Mouse (Mus musculus) thymus, adult 2 months (tissue): ENCODE measurements around the gene Pkp1. TPM values are rescaled to one million over a fixed set of nuclear protein-coding genes. Genes with fewer than 3 reads are reported as not detected.

ENCODE experiments used
- DNase-seq: peaks from one replicate; pipeline ENCODE4 v3.0.0; 2021
- H3K27ac ChIP-seq: fragments of 200-500 bp; 2 replicates; pipeline ENCODE4 v1.5.1; 2012; ENCODE audit warnings: low read length, control low read depth; ENCODE audit not compliant: control insufficient read depth, insufficient read depth
- H3K27me3 ChIP-seq: fragments of 200-500 bp; 2 replicates; pipeline ENCODE4 v1.6.1; 2012; ENCODE audit warnings: mild to moderate bottlenecking, low read length, moderate library complexity, mixed read lengths; ENCODE audit not compliant: control insufficient read depth, insufficient read depth
- H3K36me3 ChIP-seq: fragments of 200-500 bp; 2 replicates; pipeline ENCODE4 v1.6.1; 2012; ENCODE audit warnings: mild to moderate bottlenecking, low read length, moderate library complexity; ENCODE audit not compliant: control insufficient read depth, insufficient read depth
- H3K4me1 ChIP-seq: fragments of 200-500 bp; replicated peaks from 2 replicates; pipeline ENCODE4 v1.6.1; 2012; ENCODE audit warnings: low read length; ENCODE audit not compliant: control insufficient read depth, insufficient read depth
- H3K4me3 ChIP-seq: fragments of 200-500 bp; 2 replicates; pipeline ENCODE4 v1.5.1; 2012; ENCODE audit warnings: mild to moderate bottlenecking, low read length, control low read depth, moderate library complexity; ENCODE audit not compliant: control insufficient read depth, insufficient read depth
- CTCF ChIP-seq: fragments of 200-500 bp; IDR thresholded peaks from 2 replicates; pipeline ENCODE4 v1.5.1; 2012; ENCODE audit warnings: mild to moderate bottlenecking, control low read depth, low read length, moderate library complexity, borderline replicate concordance; ENCODE audit not compliant: control insufficient read depth, poor library complexity, insufficient read depth; ENCODE audit errors: extremely low read depth
- POLR2A ChIP-seq: fragments of 200-500 bp; IDR thresholded peaks from 2 replicates; pipeline ENCODE4 v1.6.1; 2012; ENCODE audit warnings: mild to moderate bottlenecking, low read length, control low read depth, moderate library complexity; ENCODE audit not compliant: control insufficient read depth, poor library complexity, insufficient read depth; ENCODE audit errors: extremely low read depth
- WGBS: fragments of 180-500 bp; shearing (Covaris S2); methylation state at CpG from one replicate; pipeline ENCODE4 v1.1.7; 2018; 5-methylcytosine and 5-hydroxymethylcytosine counted together
- polyA plus RNA-seq: library from polyadenylated mRNA; depleted of rRNA; stranded (reverse); fragments of >200 nt; gene quantifications from 2 replicates; pipeline ENCODE4 v1.2.3, GENCODE M21; 2012

The Pkp1 gene
- polyA plus RNA-seq, 1 experiment = 30.1 TPM

GRCm38 (mm10) chr1:135929876-135930275, 10.9 kb upstream of the Pkp1 start:
- no peak for TF ChIP-seq CTCF
- TF ChIP-seq POLR2A = no peak
- H3K4me3 ChIP-seq = no peak overlapping the region
- H3K4me1 ChIP-seq = no peaks in the 10 kb centered on the region
- H3K36me3 ChIP-seq = no peaks in the 10 kb centered on the region
- H3K27ac ChIP-seq = no peak overlapping the region
- 42% methylated on average over 3 of the region's 3 CpGs for WGBS
- DNase-seq = no peak
- H3K27me3 ChIP-seq = no peaks in the 10 kb centered on the region; the same call in 1 of the 2 replicates

- no peak overlapping the region for H3K27ac ChIP-seq
- H3K4me1 ChIP-seq = no peaks in the 10 kb centered on the region
- no peak for DNase-seq
- no peaks in the 10 kb centered on the region; the same call in 1 of the 2 replicates for H3K27me3 ChIP-seq
- H3K4me3 ChIP-seq = no peak overlapping the region
- WGBS = 65% methylated on average over 5 of the region's 5 CpGs
- TF ChIP-seq CTCF = no peak
- no peak for TF ChIP-seq POLR2A
- no peaks in the 10 kb centered on the region for H3K36me3 ChIP-seq
These were observed 6.8 kb upstream of the Pkp1 start for GRCm38 (mm10) chr1:135925848-135926247.

- Histone ChIP-seq H3K4me3 (no peak overlapping the region), H3K4me1 (no peaks in the 10 kb centered on the region), H3K27ac (no peak overlapping the region), H3K27me3 (peaks cover 5% of the 10 kb centered on the region; the same call in 1 of the 2 replicates), H3K36me3 (no peaks in the 10 kb centered on the region)
- TF ChIP-seq CTCF (no peak), POLR2A (no peak)
- no peak for DNase-seq
- 64% methylated on average over 5 of the region's 5 CpGs for WGBS
These were observed 5.5 kb upstream of the Pkp1 start for GRCm38 (mm10) chr1:135924377-135924994.

- 76% methylated on average over 7 of the region's 7 CpGs for WGBS
- Histone ChIP-seq H3K27me3 (peaks cover 11% of the 10 kb centered on the region; the same call in 1 of the 2 replicates), H3K4me1 (no peaks in the 10 kb centered on the region), H3K27ac (no peak overlapping the region), H3K4me3 (no peak overlapping the region), H3K36me3 (no peaks in the 10 kb centered on the region)
- TF ChIP-seq POLR2A (no peak), CTCF (no peak)
- no peak for DNase-seq
These were observed 4.2 kb upstream of the Pkp1 start for GRCm38 (mm10) chr1:135923229-135923628.

- H3K4me3 ChIP-seq = no peak overlapping the region
- peaks cover 11% of the 10 kb centered on the region; the same call in 1 of the 2 replicates for H3K27me3 ChIP-seq
- H3K27ac ChIP-seq = no peak overlapping the region
- no peaks in the 10 kb centered on the region for H3K36me3 ChIP-seq
- no peak for TF ChIP-seq POLR2A
- TF ChIP-seq CTCF = no peak
- 41% methylated on average over 5 of the region's 5 CpGs for WGBS
- no peaks in the 10 kb centered on the region for H3K4me1 ChIP-seq
- no peak for DNase-seq
These were observed 1.8 kb downstream of the Pkp1 start for GRCm38 (mm10) chr1:135917206-135917605.

GRCm38 (mm10) chr1:135916486-135917058, 2.4 kb downstream of the Pkp1 start:
- no peak overlapping the region for H3K27ac ChIP-seq
- H3K27me3 ChIP-seq = peaks cover 11% of the 10 kb centered on the region; the same call in 1 of the 2 replicates
- DNase-seq = no peak

More at GRCm38 (mm10) chr1:135916486-135917058, 2.4 kb downstream of the Pkp1 start:
- Histone ChIP-seq H3K4me3 (no peak overlapping the region), H3K36me3 (no peaks in the 10 kb centered on the region), H3K4me1 (no peaks in the 10 kb centered on the region)
- no peak for TF ChIP-seq POLR2A
- no peak for TF ChIP-seq CTCF
- 50% methylated on average over 5 of the region's 5 CpGs for WGBS
